Mouse (Mus musculus) midbrain, embryonic 15.5 days (tissue): ENCODE results near the gene Ndufv2. TPM values are rescaled to one million over a fixed set of nuclear protein-coding genes. Genes with fewer than 3 reads are reported as not detected.

Experiments
- ATAC-seq: fragments of 200-750 bp; cut with Nextera tagmentation; replicated peaks from 2 replicates; pipeline ENCODE4 v1.8.0; 2017; ENCODE audit warnings: moderate TSS enrichment
- H3K27ac ChIP-seq: fragments of 300-500 bp; sonication (generic); 2 replicates; pipeline ENCODE4 v1.5.1; 2015; ENCODE audit warnings: mild to moderate bottlenecking, inconsistent platforms
- H3K27me3 ChIP-seq: fragments of 300-500 bp; sonication (generic); replicated peaks from 2 replicates; pipeline ENCODE4 v1.6.1; 2015; ENCODE audit warnings: inconsistent platforms
- H3K36me3 ChIP-seq: fragments of 300-500 bp; sonication (generic); replicated peaks from 2 replicates; pipeline ENCODE4 v1.6.1; 2015; ENCODE audit warnings: inconsistent platforms
- H3K4me1 ChIP-seq: fragments of 300-500 bp; sonication (generic); 2 replicates; pipeline ENCODE4 v1.6.1; 2015; ENCODE audit warnings: inconsistent platforms
- H3K4me2 ChIP-seq: fragments of 300-500 bp; sonication (generic); 2 replicates; pipeline ENCODE4 v1.6.1; 2015; ENCODE audit warnings: inconsistent platforms, mild to moderate bottlenecking, moderate library complexity
- H3K4me3 ChIP-seq: fragments of 300-500 bp; sonication (generic); 2 replicates; pipeline ENCODE4 v1.5.1; 2015; ENCODE audit warnings: mild to moderate bottlenecking, inconsistent platforms
- H3K9ac ChIP-seq: fragments of 300-500 bp; sonication (generic); 2 replicates; pipeline ENCODE4 v1.6.1; 2015; ENCODE audit warnings: mild to moderate bottlenecking, inconsistent platforms
- H3K9me3 ChIP-seq: fragments of 300-500 bp; sonication (generic); 2 replicates; pipeline ENCODE4 v1.6.1; 2016; ENCODE audit warnings: inconsistent platforms
- WGBS: fragments of 180-500 bp; shearing (Covaris S2); methylation state at CpG from one replicate; pipeline ENCODE4 v1.1.7; 2015; ENCODE audit warnings: mixed read lengths; 5-methylcytosine and 5-hydroxymethylcytosine counted together
- polyA plus RNA-seq: library from polyadenylated mRNA; unstranded; fragments of >200 nt; fragmentation: Nextera tagmentation; extraction: Ambion mirVana; gene quantifications from 2 replicates; pipeline ENCODE4 v1.2.1, GENCODE M21; 2015

Gene Ndufv2
- polyA plus RNA-seq: 341 and 355 TPM in 2 replicates

GRCm38 (mm10) chr17:66101380-66102330, at the start of gene Ndufv2:
TSS of gene Ndufv2 (minus strand) at chr17:66101559.
- Histone ChIP-seq H3K36me3 (no peaks in the 10 kb centered on the region), H3K9me3 (no peaks in the 10 kb centered on the region), H3K4me2 (peak within 1 kb of the TSS; percentile 86), H3K27me3 (no peaks in the 10 kb centered on the region), H3K27ac (peak within 1 kb of the TSS; percentile 94), H3K9ac (peak within 1 kb of the TSS; percentile 87), H3K4me3 (peak within 1 kb of the TSS; percentile 63), H3K4me1 (peaks cover 16% of the 10 kb centered on the region)
- WGBS: under 1% methylated on average over 60 of the region's 67 CpGs
- ATAC-seq: peak; percentile 99

- H3K27ac ChIP-seq: no peak overlapping the region
- no peaks in the 10 kb centered on the region for H3K4me1 ChIP-seq
- H3K9me3 ChIP-seq: no peaks in the 10 kb centered on the region
- no peak for ATAC-seq
- over 99% methylated on average over 4 of the region's 4 CpGs for WGBS
- H3K4me2 ChIP-seq: no peak overlapping the region
- H3K36me3 ChIP-seq: no peaks in the 10 kb centered on the region
- no peak overlapping the region for H3K9ac ChIP-seq
- no peak overlapping the region for H3K4me3 ChIP-seq
- H3K27me3 ChIP-seq: no peaks in the 10 kb centered on the region
These were observed 29.9 kb upstream of the Ndufv2 start for GRCm38 (mm10) chr17:66131212-66131611.

GRCm38 (mm10) chr17:66130371-66130770, 29.0 kb upstream of the Ndufv2 start:
- H3K4me2 ChIP-seq: no peak overlapping the region
- H3K36me3 ChIP-seq: no peaks in the 10 kb centered on the region
- H3K4me1 ChIP-seq: no peaks in the 10 kb centered on the region
- H3K9me3 ChIP-seq: no peaks in the 10 kb centered on the region
- no peak overlapping the region for H3K27ac ChIP-seq
- no peak overlapping the region for H3K9ac ChIP-seq
- H3K4me3 ChIP-seq: no peak overlapping the region
- no peak for ATAC-seq
- WGBS: 90% methylated on average over 9 of the region's 9 CpGs
- H3K27me3 ChIP-seq: no peaks in the 10 kb centered on the region

GRCm38 (mm10) chr17:66125211-66125610, 23.9 kb upstream of the Ndufv2 start:
- ATAC-seq: no peak
- Histone ChIP-seq H3K4me3 (no peak overlapping the region), H3K9me3 (no peaks in the 10 kb centered on the region), H3K36me3 (no peaks in the 10 kb centered on the region), H3K4me1 (peaks cover 8% of the 10 kb centered on the region), H3K9ac (no peak overlapping the region), H3K27me3 (no peaks in the 10 kb centered on the region), H3K4me2 (no peak overlapping the region), H3K27ac (no peak overlapping the region)
- WGBS: 66% methylated on average over 5 of the region's 5 CpGs

GRCm38 (mm10) chr17:66123816-66124610, 22.7 kb upstream of the Ndufv2 start:
- Histone ChIP-seq H3K27ac (peak overlapping the region; percentile 48; the same call in 1 of the 2 replicates), H3K4me2 (peak overlapping the region; percentile 82)
- 1% methylated on average over 20 of the region's 20 CpGs for WGBS

GRCm38 (mm10) chr17:66123066-66123815, 21.9 kb upstream of the Ndufv2 start, which contains the start of gene Ddx11:
TSS of gene Ddx11 (plus strand) at chr17:66123520.
- Histone ChIP-seq H3K4me1 (peaks cover 8% of the 10 kb centered on the region), H3K9me3 (no peaks in the 10 kb centered on the region), H3K9ac (peak within 1 kb of the TSS; percentile 84), H3K4me3 (peak within 1 kb of the TSS; percentile 94), H3K36me3 (peaks cover 17% of the 10 kb centered on the region), H3K27ac (peak within 1 kb of the TSS; percentile 48; the same call in 1 of the 2 replicates), H3K27me3 (no peaks in the 10 kb centered on the region), H3K4me2 (peak within 1 kb of the TSS; percentile 82)
- ATAC-seq: peak; percentile 83
- WGBS: 5% methylated on average over 45 of the region's 45 CpGs

More at GRCm38 (mm10) chr17:66123816-66124610, 22.7 kb upstream of the Ndufv2 start:
- H3K36me3 ChIP-seq: peaks cover 10% of the 10 kb centered on the region; the same call in 1 of the 2 replicates
- H3K4me1 ChIP-seq: peaks cover 8% of the 10 kb centered on the region
- peak; percentile 24 for ATAC-seq
- no peaks in the 10 kb centered on the region for H3K9me3 ChIP-seq
- peak overlapping the region; percentile 84 for H3K9ac ChIP-seq
- no peaks in the 10 kb centered on the region for H3K27me3 ChIP-seq
- H3K4me3 ChIP-seq: peak overlapping the region; percentile 94

- Histone ChIP-seq H3K36me3 (peaks cover 42% of the 10 kb centered on the region), H3K4me2 (no peak overlapping the region), H3K9ac (no peak overlapping the region), H3K4me3 (no peak overlapping the region), H3K27me3 (no peaks in the 10 kb centered on the region), H3K4me1 (peaks cover 8% of the 10 kb centered on the region), H3K9me3 (no peaks in the 10 kb centered on the region), H3K27ac (no peak overlapping the region)
- WGBS: 71% methylated on average over 1 of the region's 1 CpGs
- ATAC-seq: no peak
These were observed 19.3 kb upstream of the Ndufv2 start for GRCm38 (mm10) chr17:66120701-66121100.

- Histone ChIP-seq H3K36me3 (peaks cover 42% of the 10 kb centered on the region), H3K9me3 (no peaks in the 10 kb centered on the region), H3K4me3 (no peak overlapping the region), H3K27me3 (no peaks in the 10 kb centered on the region), H3K4me1 (peaks cover 5% of the 10 kb centered on the region), H3K9ac (no peak overlapping the region), H3K4me2 (no peak overlapping the region), H3K27ac (no peak overlapping the region)
- 93% methylated on average over 8 of the region's 8 CpGs for WGBS
- ATAC-seq: no peak
These were observed 17.6 kb upstream of the Ndufv2 start for GRCm38 (mm10) chr17:66118991-66119390.

GRCm38 (mm10) chr17:66112166-66112565, 10.8 kb upstream of the Ndufv2 start:
- Histone ChIP-seq H3K4me2 (peak overlapping the region; percentile 62), H3K36me3 (peaks cover 14% of the 10 kb centered on the region), H3K4me3 (peak overlapping the region; percentile 98), H3K4me1 (peaks cover 16% of the 10 kb centered on the region), H3K9ac (peak overlapping the region; percentile 87; the same call in 1 of the 2 replicates), H3K27ac (0 out of 2 replicates have a peak overlapping the region, but pooled peaks have one; percentile 81), H3K9me3 (no peaks in the 10 kb centered on the region), H3K27me3 (no peaks in the 10 kb centered on the region)
- 55% methylated on average over 4 of the region's 4 CpGs for WGBS
- no peak for ATAC-seq

GRCm38 (mm10) chr17:66111402-66111959, 10.1 kb upstream of the Ndufv2 start, which contains the start of gene Washc1:
TSS of gene Washc1 (plus strand) at chr17:66111545.
- peak within 1 kb of the TSS; percentile 62 for H3K4me2 ChIP-seq
- no peaks in the 10 kb centered on the region for H3K9me3 ChIP-seq
- peak within 1 kb of the TSS; percentile 87 for H3K9ac ChIP-seq
- H3K27me3 ChIP-seq: no peaks in the 10 kb centered on the region
- peaks cover 16% of the 10 kb centered on the region for H3K4me1 ChIP-seq
- peak within 1 kb of the TSS; percentile 81 for H3K27ac ChIP-seq
- H3K4me3 ChIP-seq: peak within 1 kb of the TSS; percentile 98
- ATAC-seq: peak; percentile 97
- peaks cover 8% of the 10 kb centered on the region for H3K36me3 ChIP-seq
- under 1% methylated on average over 41 of the region's 41 CpGs for WGBS

- peak overlapping the region; percentile 62 for H3K4me2 ChIP-seq
These were observed 9.4 kb upstream of the Ndufv2 start for GRCm38 (mm10) chr17:66110746-66111145.

More at GRCm38 (mm10) chr17:66110746-66111145, 9.4 kb upstream of the Ndufv2 start:
- Histone ChIP-seq H3K27me3 (no peaks in the 10 kb centered on the region), H3K4me1 (peaks cover 16% of the 10 kb centered on the region), H3K9me3 (no peaks in the 10 kb centered on the region), H3K27ac (0 out of 2 replicates have a peak overlapping the region, but pooled peaks have one; percentile 81), H3K36me3 (peaks cover under 1% of the 10 kb centered on the region), H3K9ac (no peak overlapping the region), H3K4me3 (peak overlapping the region; percentile 98)
- peak; percentile 28 for ATAC-seq
- WGBS: 49% methylated on average over 6 of the region's 6 CpGs
